Mouse (Mus musculus) splenic B cell, adult 2 months (primary cell): ENCODE results near the gene Idh2.

Source experiments
- DNase-seq: peaks from one replicate; pipeline ENCODE4 v3.0.0-alpha.2; 2011; ENCODE audit warnings: low read depth, low spot score
- H3K27me3 ChIP-seq: 2 replicates; pipeline ENCODE4 v1.6.1; 2012; ENCODE audit warnings: mild to moderate bottlenecking, low read length, moderate library complexity, mixed read lengths; ENCODE audit not compliant: control insufficient read depth, poor library complexity, insufficient read depth, severe bottlenecking
- H3K36me3 ChIP-seq: 2 replicates; pipeline ENCODE4 v1.6.1; 2012; ENCODE audit warnings: mild to moderate bottlenecking, low read length, moderate library complexity, mixed read lengths; ENCODE audit not compliant: control insufficient read depth, poor library complexity, insufficient read depth, severe bottlenecking

Idh2 gene

DNA sequence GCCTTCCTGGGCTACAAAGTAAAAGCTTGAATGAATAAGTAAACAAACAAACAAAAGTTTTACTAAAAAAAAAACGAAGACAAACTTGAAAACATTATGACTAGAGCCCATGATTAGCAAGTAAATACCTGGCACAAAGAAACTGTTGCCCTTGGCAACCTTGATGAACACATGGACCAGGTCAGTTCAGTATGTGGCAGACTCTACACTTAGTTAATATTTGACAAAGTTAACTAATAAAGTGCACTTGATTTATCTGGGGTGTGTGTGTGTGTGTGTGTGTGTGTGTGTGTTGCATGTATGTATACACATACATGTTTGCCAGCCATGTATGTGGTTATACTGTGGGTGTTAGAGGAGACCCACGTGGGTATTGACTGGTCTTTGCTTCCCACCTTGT is 65.4 kb downstream of the Idh2 start:
- H3K27me3 ChIP-seq: no peaks in the 10 kb centered on the region
- peaks cover 2% of the 10 kb centered on the region; the same call in 1 of the 2 replicates for H3K36me3 ChIP-seq
- DNase-seq: no peak

DNA sequence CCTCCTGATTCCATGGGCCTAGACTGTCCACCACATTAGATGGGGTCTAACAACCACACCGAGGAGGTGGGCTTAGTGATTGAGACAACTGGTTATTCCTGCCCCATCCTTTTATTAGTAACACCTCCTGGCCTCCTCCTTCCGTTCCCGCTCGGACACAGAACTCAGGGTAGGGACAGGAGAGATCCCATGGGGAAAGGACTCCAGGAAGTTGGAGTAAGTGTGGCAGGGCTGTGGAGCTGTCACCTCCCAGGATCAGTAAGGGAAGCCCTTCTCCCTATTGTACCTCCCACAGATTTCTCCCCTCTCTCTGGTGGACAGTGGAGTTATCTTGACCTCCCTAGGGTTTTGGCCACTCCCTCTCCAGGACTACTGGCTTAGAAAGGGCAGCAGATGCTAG is 68.2 kb downstream of the Idh2 start:
- DNase-seq: no peak
- no peaks in the 10 kb centered on the region for H3K27me3 ChIP-seq
- no peaks in the 10 kb centered on the region for H3K36me3 ChIP-seq
